Mouse (Mus musculus): ENCODE results near the gene Srp14. TPM values are rescaled to one million over a fixed set of nuclear protein-coding genes. Genes with fewer than 3 reads are reported as not detected.

The Srp14 gene
- total RNA-seq, 1 experiment from 2014 or later: 140 TPM

GRCm38 (mm10) chr2:118431589-118431988 lies 47.9 kb downstream of the Srp14 start:
- peak; percentile 40 for DNase-seq

- no peak for DNase-seq
Measured at GRCm38 (mm10) chr2:118430630-118431029, 48.9 kb downstream of the Srp14 start.

- no peak for DNase-seq
Measured at GRCm38 (mm10) chr2:118429297-118429696, 50.2 kb downstream of the Srp14 start.

GRCm38 (mm10) chr2:118428296-118428695 lies 51.2 kb downstream of the Srp14 start:
- DNase-seq: no peak

Other genes with a start within 250 kb of the Srp14 start
- gene Fsip1, start 222.7 kb downstream of the Srp14 start, total RNA-seq (2021): 0.34 and 0.52 TPM in 2 replicates
- 2.4 and 2.6 TPM in 2 replicates for gene Gpr176, start 106.3 kb downstream of the Srp14 start, total RNA-seq (2021)
- gene Eif2ak4, start 91.1 kb downstream of the Srp14 start, total RNA-seq (2021): 16.6 and 17.2 TPM in 2 replicates
- 14.4 and 26.8 TPM in 2 replicates for gene Bmf, start 70.0 kb upstream of the Srp14 start, total RNA-seq (2021)
- 19.5 and 21.4 TPM in 2 replicates for gene Bub1b, start 118.5 kb upstream of the Srp14 start, total RNA-seq (2021)
- 10.5 and 12.7 TPM in 2 replicates for gene Pak6, start 183.6 kb upstream of the Srp14 start, total RNA-seq (2021)
- gene Ankrd63, start 224.3 kb upstream of the Srp14 start, total RNA-seq (2021): 0.15 and 0.30 TPM in 2 replicates
- 1.1 and 8.7 TPM in 2 replicates for gene Plcb2, start 248.7 kb upstream of the Srp14 start, total RNA-seq (2021)

All from adrenal gland, postnatal 14 days (tissue).